Mouse (Mus musculus) hindbrain, embryonic 14.5 days (tissue): ENCODE measurements around the gene Cask. TPM values are rescaled to one million over a fixed set of nuclear protein-coding genes. Genes with fewer than 3 reads are reported as not detected.

ENCODE experiments used
- ATAC-seq: fragments of 200-750 bp; cut with Nextera tagmentation; 2 replicates; pipeline ENCODE4 v1.8.0; 2017; ENCODE audit warnings: moderate number of reproducible peaks, mild to moderate bottlenecking, moderate TSS enrichment, moderate library complexity; ENCODE audit not compliant: low FRiP score
- DNase-seq: peaks from one replicate; pipeline ENCODE4 v3.0.0-alpha.2; 2015; ENCODE audit warnings: low spot score
- H3K27ac ChIP-seq: fragments of 300-500 bp; sonication (generic); 2 replicates; pipeline ENCODE4 v1.5.1; 2014; ENCODE audit warnings: mild to moderate bottlenecking, moderate library complexity
- H3K27me3 ChIP-seq: fragments of 300-500 bp; sonication (generic); 2 replicates; pipeline ENCODE4 v1.6.1; 2014; ENCODE audit warnings: mild to moderate bottlenecking, low read length, mixed read lengths; ENCODE audit not compliant: control insufficient read depth, insufficient read depth
- H3K36me3 ChIP-seq: fragments of 300-500 bp; sonication (generic); replicated peaks from 2 replicates; pipeline ENCODE4 v1.6.1; 2014; ENCODE audit not compliant: control insufficient read depth, insufficient read depth
- H3K4me1 ChIP-seq: fragments of 300-500 bp; sonication (generic); replicated peaks from 2 replicates; pipeline ENCODE4 v1.6.1; 2014; ENCODE audit warnings: antibody characterized with exemption, low read length, mixed read lengths; ENCODE audit not compliant: control insufficient read depth, insufficient read depth
- H3K4me2 ChIP-seq: fragments of 300-500 bp; sonication (generic); replicated peaks from 2 replicates; pipeline ENCODE4 v1.6.1; 2014; ENCODE audit warnings: mild to moderate bottlenecking, moderate library complexity
- H3K4me3 ChIP-seq: fragments of 300-500 bp; sonication (generic); replicated peaks from 2 replicates; pipeline ENCODE4 v1.5.1; 2014; ENCODE audit warnings: mild to moderate bottlenecking, low read length
- H3K9ac ChIP-seq: fragments of 300-500 bp; sonication (generic); 2 replicates; pipeline ENCODE4 v1.6.1; 2014
- H3K9me3 ChIP-seq: fragments of 300-500 bp; sonication (generic); 2 replicates; pipeline ENCODE4 v1.6.1; 2016; ENCODE audit warnings: low read length; ENCODE audit not compliant: control insufficient read depth
- WGBS: fragments of 180-500 bp; shearing (Covaris S2); extraction: QIAGEN DNeasy Blood & Tissue Kit; methylation state at CpG from one replicate; pipeline ENCODE4 v1.1.7; 2014; 5-methylcytosine and 5-hydroxymethylcytosine counted together
- polyA plus RNA-seq: library from polyadenylated mRNA; unstranded; fragments of >200 nt; fragmentation: Nextera tagmentation; extraction: Ambion mirVana; gene quantifications from 2 replicates; pipeline ENCODE4 v1.2.1, GENCODE M21; 2014

The Cask gene
- polyA plus RNA-seq, 1 experiment from 2014 or later, result 61.7 TPM

- no peak overlapping the region for H3K27ac ChIP-seq
- no peaks in the 10 kb centered on the region for H3K36me3 ChIP-seq
- H3K27me3 ChIP-seq, result no peaks in the 10 kb centered on the region
- no peak for ATAC-seq
- no peaks in the 10 kb centered on the region for H3K9me3 ChIP-seq
- no peak overlapping the region for H3K9ac ChIP-seq
- H3K4me1 ChIP-seq, result no peaks in the 10 kb centered on the region
- no peak for DNase-seq
- H3K4me2 ChIP-seq, result no peak overlapping the region
- H3K4me3 ChIP-seq, result no peak overlapping the region
- 77% methylated on average over 1 of the region's 1 CpGs for WGBS
Measured at GRCm38 (mm10) chrX:13729835-13730480, 121.2 kb downstream of the Cask start.

- DNase-seq (no peak), ATAC-seq (no peak)
- no peak overlapping the region for H3K4me2 ChIP-seq
- no peaks in the 10 kb centered on the region for H3K36me3 ChIP-seq
- H3K9ac ChIP-seq, result no peak overlapping the region
- H3K4me1 ChIP-seq, result no peaks in the 10 kb centered on the region
- no peak overlapping the region for H3K27ac ChIP-seq
- H3K9me3 ChIP-seq, result no peaks in the 10 kb centered on the region
- WGBS, result 51% methylated on average over 8 of the region's 8 CpGs
- no peaks in the 10 kb centered on the region for H3K27me3 ChIP-seq
- H3K4me3 ChIP-seq, result no peak overlapping the region
Measured at GRCm38 (mm10) chrX:13725573-13726403, 125.4 kb downstream of the Cask start.

GRCm38 (mm10) chrX:13720296-13720829 lies 130.8 kb downstream of the Cask start:
- WGBS, result 65% methylated on average over 7 of the region's 7 CpGs
- no peak overlapping the region for H3K4me3 ChIP-seq
- no peak overlapping the region for H3K4me2 ChIP-seq
- ATAC-seq, result no peak
- no peak overlapping the region for H3K27ac ChIP-seq
- H3K9ac ChIP-seq, result no peak overlapping the region
- no peak for DNase-seq
- no peaks in the 10 kb centered on the region for H3K4me1 ChIP-seq
- no peaks in the 10 kb centered on the region for H3K36me3 ChIP-seq
- H3K27me3 ChIP-seq, result no peaks in the 10 kb centered on the region
- H3K9me3 ChIP-seq, result no peaks in the 10 kb centered on the region

GRCm38 (mm10) chrX:13718283-13718682 lies 132.9 kb downstream of the Cask start:
- DNase-seq, result no peak
- no peak for ATAC-seq
- Histone ChIP-seq H3K4me2 (no peak overlapping the region), H3K4me3 (no peak overlapping the region), H3K9ac (no peak overlapping the region), H3K36me3 (no peaks in the 10 kb centered on the region), H3K27me3 (no peaks in the 10 kb centered on the region), H3K4me1 (no peaks in the 10 kb centered on the region), H3K27ac (no peak overlapping the region), H3K9me3 (no peaks in the 10 kb centered on the region)
- WGBS, result 86% methylated on average over 1 of the region's 1 CpGs

GRCm38 (mm10) chrX:13716796-13717569 lies 134.2 kb downstream of the Cask start:
- DNase-seq (no peak), ATAC-seq (no peak)
- Histone ChIP-seq H3K9me3 (no peaks in the 10 kb centered on the region), H3K4me3 (no peak overlapping the region), H3K27me3 (no peaks in the 10 kb centered on the region), H3K4me1 (no peaks in the 10 kb centered on the region), H3K36me3 (no peaks in the 10 kb centered on the region), H3K9ac (no peak overlapping the region), H3K27ac (no peak overlapping the region), H3K4me2 (no peak overlapping the region)
- WGBS, result 78% methylated on average over 4 of the region's 4 CpGs

- no peak overlapping the region for H3K4me3 ChIP-seq
- 40% methylated on average over 2 of the region's 2 CpGs for WGBS
- no peaks in the 10 kb centered on the region for H3K9me3 ChIP-seq
- H3K27me3 ChIP-seq, result no peaks in the 10 kb centered on the region
- H3K4me1 ChIP-seq, result no peaks in the 10 kb centered on the region
- H3K4me2 ChIP-seq, result no peak overlapping the region
- ATAC-seq (peak; percentile 64; the same call in 1 of the 2 replicates), DNase-seq (peak; percentile 73)
- H3K9ac ChIP-seq, result no peak overlapping the region
- H3K36me3 ChIP-seq, result no peaks in the 10 kb centered on the region
- H3K27ac ChIP-seq, result no peak overlapping the region
Measured at GRCm38 (mm10) chrX:13710174-13710573, 141.0 kb downstream of the Cask start.

- no peaks in the 10 kb centered on the region for H3K4me1 ChIP-seq
- no peaks in the 10 kb centered on the region for H3K36me3 ChIP-seq
- no peak overlapping the region for H3K4me2 ChIP-seq
- H3K9ac ChIP-seq, result no peak overlapping the region
- ATAC-seq, result no peak
- H3K27me3 ChIP-seq, result no peaks in the 10 kb centered on the region
- no peaks in the 10 kb centered on the region for H3K9me3 ChIP-seq
- WGBS, result 36% methylated on average over 2 of the region's 2 CpGs
- no peak overlapping the region for H3K4me3 ChIP-seq
- no peak overlapping the region for H3K27ac ChIP-seq
- DNase-seq, result no peak
Measured at GRCm38 (mm10) chrX:13705051-13705450, 146.1 kb downstream of the Cask start.

GRCm38 (mm10) chrX:13700681-13701080 lies 150.5 kb downstream of the Cask start:
- Histone ChIP-seq H3K4me3 (no peak overlapping the region), H3K27me3 (no peaks in the 10 kb centered on the region), H3K9me3 (no peaks in the 10 kb centered on the region), H3K4me2 (no peak overlapping the region), H3K9ac (no peak overlapping the region), H3K4me1 (no peaks in the 10 kb centered on the region), H3K36me3 (no peaks in the 10 kb centered on the region), H3K27ac (no peak overlapping the region)
- WGBS, result 95% methylated on average over 3 of the region's 3 CpGs
- DNase-seq (no peak), ATAC-seq (no peak)

GRCm38 (mm10) chrX:13691865-13692264 lies 159.3 kb downstream of the Cask start:
- H3K27ac ChIP-seq, result no peak overlapping the region
- no peaks in the 10 kb centered on the region for H3K27me3 ChIP-seq
- DNase-seq (no peak), ATAC-seq (no peak)
- no peaks in the 10 kb centered on the region for H3K9me3 ChIP-seq
- WGBS, result 82% methylated on average over 4 of the region's 4 CpGs
- H3K36me3 ChIP-seq, result no peaks in the 10 kb centered on the region
- no peak overlapping the region for H3K4me2 ChIP-seq
- no peak overlapping the region for H3K9ac ChIP-seq
- no peaks in the 10 kb centered on the region for H3K4me1 ChIP-seq
- no peak overlapping the region for H3K4me3 ChIP-seq
